ENCODE assay signal across 11 mouse cellular contexts in the genomic region with DNA sequence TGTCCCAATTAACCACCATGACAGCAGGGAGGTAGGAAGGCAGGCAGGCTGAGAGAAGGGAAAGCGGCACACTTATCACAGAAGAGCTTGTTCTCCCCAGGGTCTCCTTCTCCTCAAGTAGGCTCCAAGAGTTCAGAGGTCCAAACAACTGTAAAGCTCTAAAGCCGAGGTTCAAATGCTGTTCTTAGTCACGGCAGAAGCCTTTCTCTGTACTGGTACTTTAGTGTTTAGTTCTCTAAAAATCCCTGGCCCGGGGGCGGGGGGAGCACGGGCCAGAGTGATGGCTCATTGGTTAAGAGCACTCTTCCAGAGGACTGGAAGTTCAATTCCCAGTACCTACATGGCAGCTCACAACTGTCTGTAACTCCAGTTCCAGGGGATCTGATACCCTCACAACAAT.
DNase-seq lines count a peak whose midpoint lies in the region; ATAC-seq and TF ChIP-seq lines count a peak whose summit lies in the region.
"Had no signal": no experiment of that assay in that cellular context is flagged by ENCODE, and none has a peak within 500 bp of the region (broad histone marks: within the 10 kb centered on the region; RNA-seq: fewer than 3 reads in every experiment).

No protein-coding gene starts in this region.

- intact Hi-C loops in heart, postnatal 10 days (cut with DNase I), result loop anchor here (5.0 to 10.0 kb wide), 2 partner anchors 258 to 270 kb away; partner anchors contain the start of gene Ccdc182

- no peak overlapping the region for H3K4me2 ChIP-seq in heart, embryonic 15.5 days
- no peak overlapping the region for H3K4me2 ChIP-seq in midbrain, embryonic 11.5 days
- no peak overlapping the region for H3K4me2 ChIP-seq in midbrain, postnatal 0 days (ENCODE audit: low read depth, low read length, poor library complexity, severe bottlenecking)
- no peak overlapping the region for H3K4me2 ChIP-seq in hindbrain, embryonic 13.5 days
- no peak overlapping the region for H3K4me2 ChIP-seq in midbrain, embryonic 15.5 days

- H3K27me3 ChIP-seq in heart, embryonic 15.5 days, result no peaks in the 10 kb centered on the region
- H3K27me3 ChIP-seq in midbrain, embryonic 11.5 days (ENCODE audit: control insufficient read depth, insufficient read depth, low read length), result no peaks in the 10 kb centered on the region
- no peaks in the 10 kb centered on the region for H3K27me3 ChIP-seq in midbrain, postnatal 0 days (ENCODE audit: insufficient read depth, low read length)
- no peaks in the 10 kb centered on the region for H3K27me3 ChIP-seq in hindbrain, embryonic 13.5 days
- no peaks in the 10 kb centered on the region for H3K27me3 ChIP-seq in midbrain, embryonic 15.5 days (replicated peaks)
- H3K27me3 ChIP-seq: liver, embryonic 13.5 days had no signal

- peak overlapping the region; percentile 72; the same call in 1 of the 2 replicates for H3K27ac ChIP-seq in heart, embryonic 15.5 days
- H3K27ac ChIP-seq in midbrain, embryonic 11.5 days (ENCODE audit: low read depth, low read length), result no peak overlapping the region; the same call in 1 of the 2 replicates
- H3K27ac ChIP-seq in midbrain, postnatal 0 days (ENCODE audit: low read depth, low read length), result no peak overlapping the region
- peak overlapping the region; percentile 76 for H3K27ac ChIP-seq in hindbrain, embryonic 13.5 days
- peak overlapping the region; percentile 51; the same call in 1 of the 2 replicates for H3K27ac ChIP-seq in midbrain, embryonic 15.5 days
- H3K27ac ChIP-seq: stomach, postnatal 0 days had no signal

- WGBS in heart, embryonic 15.5 days, result 65% methylated on average over 6 of the region's 6 CpGs
- 60% methylated on average over 6 of the region's 6 CpGs for WGBS in midbrain, embryonic 11.5 days
- WGBS in midbrain, postnatal 0 days, result 57% methylated on average over 6 of the region's 6 CpGs
- 57% methylated on average over 6 of the region's 6 CpGs for WGBS in hindbrain, embryonic 13.5 days
- 58% methylated on average over 6 of the region's 6 CpGs for WGBS in midbrain, embryonic 15.5 days

- H3K4me1 ChIP-seq in heart, embryonic 15.5 days (replicated peaks), result peaks cover 97% of the 10 kb centered on the region
- H3K4me1 ChIP-seq in midbrain, embryonic 11.5 days (ENCODE audit: control insufficient read depth, insufficient read depth, low read length), result peaks cover 92% of the 10 kb centered on the region
- H3K4me1 ChIP-seq in midbrain, postnatal 0 days (ENCODE audit: insufficient read depth, low read length), result peaks cover 11% of the 10 kb centered on the region
- H3K4me1 ChIP-seq in hindbrain, embryonic 13.5 days (replicated peaks), result peaks cover 96% of the 10 kb centered on the region
- H3K4me1 ChIP-seq in midbrain, embryonic 15.5 days, result peaks cover 93% of the 10 kb centered on the region

- no peak for DNase-seq in heart, postnatal 10 days
- DNase-seq in midbrain, embryonic 11.5 days (ENCODE audit: low spot score, missing footprints), result peak; percentile 84
- no peak for DNase-seq in midbrain, postnatal 0 days (ENCODE audit: low spot score)
- no peak for DNase-seq in cerebellum, adult 9-10 months

- no peaks in the 10 kb centered on the region for H3K9me3 ChIP-seq in heart, embryonic 15.5 days (replicated peaks)
- no peaks in the 10 kb centered on the region for H3K9me3 ChIP-seq in midbrain, embryonic 11.5 days (ENCODE audit: control insufficient read depth, low read length)
- no peaks in the 10 kb centered on the region for H3K9me3 ChIP-seq in midbrain, postnatal 0 days (ENCODE audit: low read length)
- no peaks in the 10 kb centered on the region for H3K9me3 ChIP-seq in hindbrain, embryonic 13.5 days
- no peaks in the 10 kb centered on the region for H3K9me3 ChIP-seq in midbrain, embryonic 15.5 days
- H3K9me3 ChIP-seq: liver, embryonic 13.5 days had no signal

- ATAC-seq in heart, embryonic 15.5 days (replicated peaks; ENCODE audit: insufficient number of reproducible peaks, insufficient read depth, low FRiP score, low read depth), result no peak
- no peak for ATAC-seq in midbrain, embryonic 11.5 days (ENCODE audit: low FRiP score)
- ATAC-seq in midbrain, postnatal 0 days (ENCODE audit: low FRiP score), result no peak
- ATAC-seq in hindbrain, embryonic 13.5 days (ENCODE audit: low FRiP score), result no peak
- ATAC-seq in midbrain, embryonic 15.5 days (replicated peaks), result no peak
- no peak for ATAC-seq in monocyte, adult 5-6 weeks (replicated peaks; ENCODE audit: insufficient number of reproducible peaks, low FRiP score, low TSS enrichment, poor library complexity, severe bottlenecking)

- TF ChIP-seq CTCF in midbrain, postnatal 0 days (IDR thresholded peaks at IDR 0.05), result no peak

- no peak overlapping the region for H3K9ac ChIP-seq in heart, embryonic 15.5 days
- no peak overlapping the region for H3K9ac ChIP-seq in midbrain, embryonic 11.5 days (ENCODE audit: low read length)
- H3K9ac ChIP-seq in midbrain, postnatal 0 days (replicated peaks; ENCODE audit: low read length, poor library complexity, severe bottlenecking), result no peak overlapping the region
- no peak overlapping the region for H3K9ac ChIP-seq in hindbrain, embryonic 13.5 days
- H3K9ac ChIP-seq in midbrain, embryonic 15.5 days, result no peak overlapping the region

- no peaks in the 10 kb centered on the region for H3K36me3 ChIP-seq in heart, embryonic 15.5 days
- no peaks in the 10 kb centered on the region for H3K36me3 ChIP-seq in midbrain, embryonic 11.5 days (ENCODE audit: control insufficient read depth, insufficient read depth, low read length)
- H3K36me3 ChIP-seq in midbrain, postnatal 0 days (ENCODE audit: insufficient read depth, low read length), result no peaks in the 10 kb centered on the region
- no peaks in the 10 kb centered on the region for H3K36me3 ChIP-seq in hindbrain, embryonic 13.5 days
- no peaks in the 10 kb centered on the region for H3K36me3 ChIP-seq in midbrain, embryonic 15.5 days (replicated peaks)
- H3K36me3 ChIP-seq: liver, embryonic 13.5 days had no signal

- no peak overlapping the region for H3K4me3 ChIP-seq in heart, embryonic 15.5 days
- H3K4me3 ChIP-seq in midbrain, embryonic 11.5 days (ENCODE audit: low read depth, low read length), result no peak overlapping the region
- no peak overlapping the region for H3K4me3 ChIP-seq in midbrain, postnatal 0 days (ENCODE audit: low read depth, low read length)
- H3K4me3 ChIP-seq in hindbrain, embryonic 13.5 days, result no peak overlapping the region
- no peak overlapping the region for H3K4me3 ChIP-seq in midbrain, embryonic 15.5 days
- H3K4me3 ChIP-seq: erythroblast, embryonic 14.5 days; liver, embryonic 13.5 days had no signal

Comparison
In these comparisons a context has a peak if more than half of its experiments do, and no peak if none do; other contexts are left out.
1. H3K27ac ChIP-seq: peak in heart, embryonic 15.5 days (single experiment), hindbrain, embryonic 13.5 days (single experiment) and midbrain, embryonic 15.5 days (single experiment); none in midbrain, embryonic 11.5 days (single experiment) and midbrain, postnatal 0 days (single experiment).